Mouse (Mus musculus) erythroblast, embryonic 14.5 days (primary cell): ENCODE measurements around the gene Immp2l.

Experiments
- GATA1 ChIP-seq: IDR thresholded peaks from 2 replicates; pipeline ENCODE4 v1.6.1; 2012; ENCODE audit warnings: low read length, inconsistent platforms, mixed read lengths
- TAL1 ChIP-seq: IDR thresholded peaks from 3 replicates; pipeline ENCODE4 v1.6.1; 2012; ENCODE audit warnings: low read length, inconsistent platforms, mixed read lengths

- TF ChIP-seq GATA1 (no peak), TAL1 (no peak)
Measured at GRCm38 (mm10) chr12:41774623-41775323, 750.9 kb downstream of the Immp2l start.
